Mouse (Mus musculus) stomach, postnatal 0 days (tissue): ENCODE measurements around the gene Mtfr1l.

Source experiments
- CTCF ChIP-seq: IDR thresholded peaks from 2 replicates; pipeline ENCODE4 v1.5.1; 2016; ENCODE audit warnings: antibody characterized with exemption, low read depth, mild to moderate bottlenecking, moderate library complexity
- EP300 ChIP-seq: optimal IDR thresholded peaks from 2 replicates; pipeline ENCODE3; 2016; ENCODE audit warnings: antibody characterized with exemption

- TF ChIP-seq CTCF: no peak
- TF ChIP-seq EP300: no peak
Observed at GRCm38 (mm10) chr4:134533421-134533820, 1.8 kb downstream of the Mtfr1l start.
